Mouse (Mus musculus) urinary bladder, postnatal 14 days (tissue): ENCODE data around the gene Mettl18.

Experiments
- DNase-seq: peaks from one replicate; pipeline ENCODE4 v3.0.0; 2021; ENCODE audit warnings: low spot score

The Mettl18 gene

GRCm38 (mm10) chr1:164043549-164043948, 48.9 kb downstream of the Mettl18 start:
- no peak for DNase-seq
